Mouse (Mus musculus): ENCODE results near the gene Rnf220.

DNA sequence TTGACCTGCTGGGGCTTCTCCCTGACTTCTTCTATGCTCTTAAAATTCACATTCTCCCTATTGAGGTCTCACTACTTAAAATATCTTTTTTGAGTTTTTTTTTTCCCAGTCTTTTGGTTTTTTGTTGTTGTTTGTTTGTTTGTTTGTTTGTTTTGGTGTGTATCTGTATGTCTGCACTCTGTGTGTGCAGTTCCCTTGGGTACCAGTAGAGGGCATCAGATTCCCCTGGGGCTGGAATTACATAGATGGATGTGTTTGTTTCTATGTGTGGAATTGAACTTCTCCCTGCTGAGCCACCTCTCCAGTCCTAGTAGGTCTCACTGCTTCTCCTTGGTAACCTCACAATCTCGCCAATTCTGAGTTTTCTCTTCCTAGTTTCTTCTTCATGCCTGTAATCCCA, 187.4 kb downstream of the Rnf220 start:
- TF ChIP-seq POLR2A (IDR thresholded peaks at IDR 0.05; ENCODE audit: extremely low read depth, insufficient read depth, low read length) (no peak), CTCF (IDR thresholded peaks at IDR 0.05; ENCODE audit: extremely low read depth, insufficient read depth, low read length) (no peak)

Measured in cortical plate, adult 2 months (tissue).